Mouse (Mus musculus) ES-E14 (cell line): ENCODE results near the gene Mttp.

Experiments
- ZC3H11A ChIP-seq: IDR thresholded peaks from 2 replicates; pipeline ENCODE4 v1.6.1; 2012; ENCODE audit warnings: low read depth, mild to moderate bottlenecking, inconsistent platforms, low read length, borderline replicate concordance
- ZNF384 ChIP-seq: IDR thresholded peaks from 2 replicates; pipeline ENCODE4 v1.6.1; 2012; ENCODE audit warnings: low read depth, low read length, inconsistent platforms

DNA sequence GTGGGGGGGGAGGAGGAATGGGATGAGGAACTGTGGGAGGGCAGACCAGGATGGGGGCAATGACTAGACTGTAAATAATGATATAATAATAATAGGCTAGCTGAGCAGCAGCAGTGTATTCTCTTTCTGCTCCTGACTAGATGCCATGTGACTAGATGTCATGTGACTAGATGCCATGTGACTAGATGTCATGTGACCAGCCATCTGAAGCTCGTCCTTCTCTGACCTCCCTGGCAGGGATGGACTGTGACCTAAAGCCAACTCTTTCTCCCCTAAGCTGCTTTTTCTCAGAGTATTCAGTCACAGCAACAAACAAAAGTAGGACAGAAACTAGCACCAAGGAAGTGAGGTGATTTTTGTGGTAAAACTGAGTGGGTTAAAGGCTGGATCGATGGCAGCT is 37.3 kb upstream of the Mttp start:
- TF ChIP-seq ZC3H11A (no peak), ZNF384 (no peak)
